Mouse (Mus musculus) bone marrow, adult 2 months (tissue): Measurements from ENCODE around the gene Alkbh1.

Experiments used
- CTCF ChIP-seq: fragments of 200-500 bp; IDR thresholded peaks from 2 replicates; pipeline ENCODE4 v1.5.1; 2011; ENCODE audit warnings: low read length, control low read depth; ENCODE audit not compliant: control insufficient read depth, insufficient read depth
- POLR2A ChIP-seq: fragments of 200-500 bp; IDR thresholded peaks from 2 replicates; pipeline ENCODE4 v1.6.1; 2011; ENCODE audit warnings: low read depth, mild to moderate bottlenecking, control low read depth, low read length, borderline replicate concordance; ENCODE audit not compliant: control insufficient read depth

DNA sequence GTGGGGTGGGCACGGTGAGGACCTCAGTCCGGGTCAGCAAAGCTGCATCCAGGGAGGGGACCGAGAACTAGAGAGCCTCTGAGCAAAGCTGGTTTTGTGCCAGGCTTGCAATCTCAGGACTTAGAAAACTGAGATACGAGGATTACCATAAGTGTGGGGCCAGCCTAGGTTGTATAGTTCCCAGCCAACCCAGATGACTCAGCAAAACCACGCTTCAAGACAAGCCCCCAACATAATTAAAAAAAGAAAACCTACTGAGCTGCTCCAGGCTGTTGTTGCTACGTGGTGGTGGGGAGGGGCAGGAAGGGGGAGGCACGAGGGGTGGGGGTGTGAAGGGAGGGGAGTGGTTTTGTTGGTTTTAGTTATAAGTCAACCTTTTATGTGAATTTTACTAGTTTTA, 32.8 kb downstream of the Alkbh1 start:
- TF ChIP-seq POLR2A (no peak), CTCF (no peak)
